In the genomic region with DNA sequence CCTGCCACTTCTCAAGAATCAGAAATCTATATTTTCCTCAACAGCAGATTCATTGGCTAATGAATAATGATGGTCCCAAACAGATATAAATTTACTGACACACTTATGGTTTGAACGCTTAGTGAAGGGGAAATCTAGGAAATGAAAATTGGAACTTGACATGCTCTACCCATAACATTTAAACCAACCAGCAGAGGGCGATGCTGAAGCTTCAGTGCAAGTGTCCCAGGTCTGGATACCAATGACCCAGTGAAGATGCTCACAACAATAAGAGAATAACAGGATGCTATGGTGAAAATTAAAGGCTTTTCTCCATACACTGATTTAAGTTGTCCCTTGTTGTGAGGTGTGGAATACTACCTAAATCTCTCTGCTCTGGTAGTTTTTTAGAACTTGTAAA, we compare ENCODE assay signal across 9 mouse cellular contexts.
DNase-seq lines count a peak whose midpoint lies in the region; ATAC-seq lines count a peak whose summit lies in the region.
"Had no signal": no experiment of that assay in that cellular context is flagged by ENCODE, and none has a peak within 500 bp of the region (broad histone marks: within the 10 kb centered on the region; RNA-seq: fewer than 3 reads in every experiment).

No protein-coding gene starts in this region.

- DNase-seq in hindbrain, embryonic 11.5 days (ENCODE audit: low spot score) = peak; percentile 12
- peak; percentile 20 for DNase-seq in midbrain, embryonic 14.5 days
- no peak for DNase-seq in midbrain, embryonic 11.5 days (ENCODE audit: low spot score, missing footprints)
- peak; percentile 11 for DNase-seq in WW6 (ENCODE audit: low read depth, low spot score)
- DNase-seq in mesoderm, embryonic 11.5 days (ENCODE audit: low read depth, low spot score) = peak; percentile 15
- no peak for DNase-seq in right cerebral cortex, postnatal 36 days (ENCODE audit: low spot score in 2 of 2)

- H3K4me1 ChIP-seq in hindbrain, embryonic 11.5 days (replicated peaks; ENCODE audit: control insufficient read depth, insufficient read depth, low read length) = no peaks in the 10 kb centered on the region
- H3K4me1 ChIP-seq in hindbrain, embryonic 13.5 days (replicated peaks) = peaks cover 8% of the 10 kb centered on the region; the same call in 1 of the 2 replicates
- peaks cover 8% of the 10 kb centered on the region; the same call in 1 of the 2 replicates for H3K4me1 ChIP-seq in midbrain, embryonic 14.5 days (ENCODE audit: control insufficient read depth, insufficient read depth, low read length)
- no peaks in the 10 kb centered on the region for H3K4me1 ChIP-seq in midbrain, embryonic 11.5 days (ENCODE audit: control insufficient read depth, insufficient read depth, low read length)
- H3K4me1 ChIP-seq: embryonic facial prominence, embryonic 13.5 days had no signal

- no peak overlapping the region for H3K4me2 ChIP-seq in hindbrain, embryonic 11.5 days (replicated peaks; ENCODE audit: low read depth, low read length)
- H3K4me2 ChIP-seq in hindbrain, embryonic 13.5 days = no peak overlapping the region
- no peak overlapping the region for H3K4me2 ChIP-seq in midbrain, embryonic 14.5 days (ENCODE audit: low read length)
- H3K4me2 ChIP-seq in midbrain, embryonic 11.5 days = no peak overlapping the region
- H3K4me2 ChIP-seq: embryonic facial prominence, embryonic 13.5 days; midbrain, embryonic 12.5 days had no signal

- H3K27ac ChIP-seq in hindbrain, embryonic 11.5 days (ENCODE audit: low read depth, low read length) = no peak overlapping the region
- H3K27ac ChIP-seq in hindbrain, embryonic 13.5 days = no peak overlapping the region
- no peak overlapping the region for H3K27ac ChIP-seq in midbrain, embryonic 14.5 days (replicated peaks; ENCODE audit: low read depth, low read length)
- no peak overlapping the region for H3K27ac ChIP-seq in midbrain, embryonic 11.5 days (ENCODE audit: low read depth, low read length)
- H3K27ac ChIP-seq: embryonic facial prominence, embryonic 13.5 days; midbrain, embryonic 12.5 days had no signal

- no peaks in the 10 kb centered on the region for H3K27me3 ChIP-seq in hindbrain, embryonic 11.5 days (ENCODE audit: control insufficient read depth, insufficient read depth, low read length)
- no peaks in the 10 kb centered on the region for H3K27me3 ChIP-seq in hindbrain, embryonic 13.5 days
- no peaks in the 10 kb centered on the region for H3K27me3 ChIP-seq in midbrain, embryonic 14.5 days (ENCODE audit: control insufficient read depth, insufficient read depth, low read length)
- no peaks in the 10 kb centered on the region for H3K27me3 ChIP-seq in midbrain, embryonic 11.5 days (ENCODE audit: control insufficient read depth, insufficient read depth, low read length)
- H3K27me3 ChIP-seq: embryonic facial prominence, embryonic 13.5 days; midbrain, embryonic 12.5 days had no signal

- H3K4me3 ChIP-seq in hindbrain, embryonic 11.5 days (ENCODE audit: low read depth, low read length) = no peak overlapping the region
- no peak overlapping the region for H3K4me3 ChIP-seq in hindbrain, embryonic 13.5 days
- H3K4me3 ChIP-seq in midbrain, embryonic 14.5 days (replicated peaks; ENCODE audit: low read depth, low read length) = no peak overlapping the region
- no peak overlapping the region for H3K4me3 ChIP-seq in midbrain, embryonic 11.5 days (ENCODE audit: low read depth, low read length)
- H3K4me3 ChIP-seq: embryonic facial prominence, embryonic 13.5 days; midbrain, embryonic 12.5 days had no signal

- ATAC-seq in hindbrain, embryonic 11.5 days (ENCODE audit: low FRiP score) = no peak
- ATAC-seq in hindbrain, embryonic 13.5 days (ENCODE audit: low FRiP score) = no peak
- no peak for ATAC-seq in midbrain, embryonic 14.5 days (ENCODE audit: low FRiP score, low TSS enrichment)
- no peak for ATAC-seq in midbrain, embryonic 11.5 days (ENCODE audit: low FRiP score)

- H3K9me3 ChIP-seq in hindbrain, embryonic 11.5 days (ENCODE audit: control insufficient read depth, low read length) = no peaks in the 10 kb centered on the region
- no peaks in the 10 kb centered on the region for H3K9me3 ChIP-seq in hindbrain, embryonic 13.5 days
- no peaks in the 10 kb centered on the region for H3K9me3 ChIP-seq in midbrain, embryonic 14.5 days (ENCODE audit: control insufficient read depth, low read length)
- no peaks in the 10 kb centered on the region for H3K9me3 ChIP-seq in midbrain, embryonic 11.5 days (ENCODE audit: control insufficient read depth, low read length)
- H3K9me3 ChIP-seq: embryonic facial prominence, embryonic 13.5 days; midbrain, embryonic 12.5 days had no signal

- no peak overlapping the region for H3K9ac ChIP-seq in hindbrain, embryonic 11.5 days (ENCODE audit: low read depth, low read length)
- no peak overlapping the region for H3K9ac ChIP-seq in hindbrain, embryonic 13.5 days
- H3K9ac ChIP-seq in midbrain, embryonic 14.5 days (replicated peaks; ENCODE audit: low read length) = no peak overlapping the region
- H3K9ac ChIP-seq in midbrain, embryonic 11.5 days (ENCODE audit: low read length) = no peak overlapping the region
- H3K9ac ChIP-seq: embryonic facial prominence, embryonic 13.5 days; midbrain, embryonic 12.5 days had no signal

- WGBS in hindbrain, embryonic 11.5 days = 43% methylated on average over 2 of the region's 2 CpGs
- 48% methylated on average over 2 of the region's 2 CpGs for WGBS in hindbrain, embryonic 13.5 days
- 47% methylated on average over 2 of the region's 2 CpGs for WGBS in midbrain, embryonic 14.5 days
- WGBS in midbrain, embryonic 11.5 days = 47% methylated on average over 2 of the region's 2 CpGs

- no peaks in the 10 kb centered on the region for H3K36me3 ChIP-seq in hindbrain, embryonic 11.5 days (ENCODE audit: control insufficient read depth, insufficient read depth, low read length)
- H3K36me3 ChIP-seq in hindbrain, embryonic 13.5 days = no peaks in the 10 kb centered on the region
- no peaks in the 10 kb centered on the region for H3K36me3 ChIP-seq in midbrain, embryonic 14.5 days (ENCODE audit: control insufficient read depth, insufficient read depth, low read length)
- no peaks in the 10 kb centered on the region for H3K36me3 ChIP-seq in midbrain, embryonic 11.5 days (ENCODE audit: control insufficient read depth, insufficient read depth, low read length)
- H3K36me3 ChIP-seq: embryonic facial prominence, embryonic 13.5 days; midbrain, embryonic 12.5 days had no signal

Comparison
In these comparisons a context has a peak if more than half of its experiments do, and no peak if none do; other contexts are left out.
1. DNase-seq: peak in hindbrain, embryonic 11.5 days (single experiment), midbrain, embryonic 14.5 days (single experiment), WW6 (single experiment) and mesoderm, embryonic 11.5 days (single experiment); none in midbrain, embryonic 11.5 days (single experiment) and right cerebral cortex, postnatal 36 days (0 of 2).